Mouse (Mus musculus) bone marrow macrophage, adult 2 months (primary cell): Measurements from ENCODE around the gene Smtnl2.

ENCODE experiments used
- CTCF ChIP-seq: IDR thresholded peaks from 2 replicates; pipeline ENCODE4 v1.5.1; 2012; ENCODE audit warnings: low read depth, mild to moderate bottlenecking, low read length, moderate library complexity
- POLR2A ChIP-seq: IDR thresholded peaks from 2 replicates; pipeline ENCODE4 v1.6.1; 2012; ENCODE audit warnings: mild to moderate bottlenecking, low read depth, low read length, borderline replicate concordance

- TF ChIP-seq POLR2A (no peak), CTCF (no peak)
Measured at GRCm38 (mm10) chr11:72396621-72397020, 14.9 kb downstream of the Smtnl2 start.
